Mouse (Mus musculus) MEL-GATA-1-ER (cell line): ENCODE measurements around the gene Nt5c3b.

Experiments used
- DNase-seq: peaks from one replicate; pipeline ENCODE4 v3.0.0-alpha.2; 2012; ENCODE audit warnings: low read depth; ENCODE audit errors: extremely low read depth

Gene Nt5c3b

GRCm38 (mm10) chr11:100382682-100383081 lies 58.9 kb downstream of the Nt5c3b start:
- no peak for DNase-seq

GRCm38 (mm10) chr11:100379311-100379710 lies 62.3 kb downstream of the Nt5c3b start:
- DNase-seq = no peak

- DNase-seq = no peak
These were observed 63.2 kb downstream of the Nt5c3b start for GRCm38 (mm10) chr11:100378446-100378845.

- no peak for DNase-seq
These were observed 63.6 kb downstream of the Nt5c3b start for GRCm38 (mm10) chr11:100377989-100378388.

- DNase-seq = no peak
These were observed 64.7 kb downstream of the Nt5c3b start for GRCm38 (mm10) chr11:100376746-100377389.

GRCm38 (mm10) chr11:100376005-100376404 lies 65.6 kb downstream of the Nt5c3b start:
- no peak for DNase-seq

- DNase-seq = no peak
These were observed 66.5 kb downstream of the Nt5c3b start for GRCm38 (mm10) chr11:100375127-100375526.
